ENCODE assay signal across 8 mouse cellular contexts in genomic region chr14:58071120-58071641, GRCm38 (mm10). TPM values are rescaled to one million over a fixed set of nuclear protein-coding genes. Genes with fewer than 3 reads are reported as not detected.
A peak's percentile ranks its signal among the peaks of the same experiment; 100 is the strongest.
DNase-seq lines count a peak whose midpoint lies in the region; ATAC-seq and TF ChIP-seq lines count a peak whose summit lies in the region.

No protein-coding gene starts in this region.

- peak overlapping the region; percentile 94 for H3K4me2 ChIP-seq in embryonic facial prominence, embryonic 13.5 days
- peak overlapping the region; percentile 91 for H3K4me2 ChIP-seq in heart, embryonic 14.5 days (ENCODE audit: low read length)
- peak overlapping the region; percentile 91 for H3K4me2 ChIP-seq in kidney, embryonic 16.5 days (replicated peaks; ENCODE audit: low read depth, low read length)
- H3K4me2 ChIP-seq in lung, embryonic 14.5 days = peak overlapping the region; percentile 93

- H3K4me3 ChIP-seq in E14TG2a.4 (replicated peaks; ENCODE audit: low read length) = peak overlapping the region; percentile 71
- H3K4me3 ChIP-seq in embryonic facial prominence, embryonic 13.5 days = peak overlapping the region; percentile 57
- H3K4me3 ChIP-seq in heart, embryonic 14.5 days (ENCODE audit: control insufficient read depth in 1 of 2, insufficient read depth in 1 of 2, low read depth in 1 of 2, low read length in 2 of 2) = peak overlapping the region; percentile 70 to 72
- H3K4me3 ChIP-seq in kidney, embryonic 16.5 days (ENCODE audit: low read length) = peak overlapping the region; percentile 72
- H3K4me3 ChIP-seq in lung, embryonic 14.5 days (ENCODE audit: low read depth, low read length) = peak overlapping the region; percentile 53

- no peak for ATAC-seq in embryonic facial prominence, embryonic 13.5 days (ENCODE audit: insufficient number of reproducible peaks, insufficient read depth, low FRiP score, low TSS enrichment, low read depth)
- no peak for ATAC-seq in heart, embryonic 14.5 days (ENCODE audit: insufficient number of reproducible peaks, insufficient read depth, low FRiP score, low read depth)
- ATAC-seq in kidney, embryonic 16.5 days (ENCODE audit: low FRiP score, low TSS enrichment) = peak; percentile 36
- ATAC-seq in lung, embryonic 14.5 days (ENCODE audit: insufficient read depth) = peak; percentile 18; the same call in 1 of the 2 replicates

- peaks cover 50% of the 10 kb centered on the region for H3K4me1 ChIP-seq in E14TG2a.4 (replicated peaks; ENCODE audit: low read depth, low read length)
- H3K4me1 ChIP-seq in embryonic facial prominence, embryonic 13.5 days = peaks cover 55% of the 10 kb centered on the region
- H3K4me1 ChIP-seq in heart, embryonic 14.5 days (ENCODE audit: control insufficient read depth in 2 of 2, insufficient read depth in 2 of 2, low read length in 2 of 2) = peaks cover 0 to 13% of the 10 kb centered on the region in 2 experiments; a peak in 2 of 4 replicates
- H3K4me1 ChIP-seq in kidney, embryonic 16.5 days (ENCODE audit: insufficient read depth, low read length) = peaks cover 37% of the 10 kb centered on the region
- H3K4me1 ChIP-seq in lung, embryonic 14.5 days (ENCODE audit: insufficient read depth) = 0 out of 2 replicates have a peak, but pooled peaks cover 2% of the 10 kb centered on the region

- peaks cover 79% of the 10 kb centered on the region for H3K27me3 ChIP-seq in E14TG2a.4 (ENCODE audit: insufficient read depth, low read length)
- peaks cover 80% of the 10 kb centered on the region for H3K27me3 ChIP-seq in embryonic facial prominence, embryonic 13.5 days
- peaks cover 16% of the 10 kb centered on the region for H3K27me3 ChIP-seq in heart, embryonic 14.5 days (ENCODE audit: control insufficient read depth, insufficient read depth, low read length)
- H3K27me3 ChIP-seq in kidney, embryonic 16.5 days (ENCODE audit: insufficient read depth, low read length) = peaks cover 54% of the 10 kb centered on the region
- H3K27me3 ChIP-seq in lung, embryonic 14.5 days (ENCODE audit: insufficient read depth, low read length) = peaks cover 79% of the 10 kb centered on the region

- peak overlapping the region; percentile 76 for H3K9ac ChIP-seq in embryonic facial prominence, embryonic 13.5 days
- peak overlapping the region; percentile 87 for H3K9ac ChIP-seq in heart, embryonic 14.5 days (ENCODE audit: low read length)
- peak overlapping the region; percentile 72 for H3K9ac ChIP-seq in kidney, embryonic 16.5 days (replicated peaks; ENCODE audit: low read length)
- H3K9ac ChIP-seq in lung, embryonic 14.5 days = peak overlapping the region; percentile 55

- 0% methylated on average over 31 of the region's 31 CpGs for WGBS in embryonic facial prominence, embryonic 13.5 days
- WGBS in heart, embryonic 14.5 days = under 1% methylated on average over 31 of the region's 31 CpGs
- WGBS in kidney, embryonic 16.5 days = 0% methylated on average over 31 of the region's 31 CpGs
- WGBS in lung, embryonic 14.5 days = under 1% methylated on average over 27 of the region's 31 CpGs

- DNase-seq in adrenal gland, adult 8-10 months = peak; percentile 54
- peak; percentile 69 for DNase-seq in lung, embryonic 14.5 days
- DNase-seq in retina, postnatal 1 day = peak; percentile 66
- DNase-seq in spleen, postnatal 36 days (ENCODE audit: low spot score in 2 of 2) = no peak

- no peaks in the 10 kb centered on the region for H3K36me3 ChIP-seq in E14TG2a.4 (ENCODE audit: insufficient read depth, low read length)
- no peaks in the 10 kb centered on the region for H3K36me3 ChIP-seq in embryonic facial prominence, embryonic 13.5 days
- H3K36me3 ChIP-seq in heart, embryonic 14.5 days (ENCODE audit: control insufficient read depth, insufficient read depth, low read length) = no peaks in the 10 kb centered on the region
- no peaks in the 10 kb centered on the region for H3K36me3 ChIP-seq in kidney, embryonic 16.5 days (ENCODE audit: insufficient read depth, low read length)
- no peaks in the 10 kb centered on the region for H3K36me3 ChIP-seq in lung, embryonic 14.5 days (ENCODE audit: insufficient read depth)

- H3K9me3 ChIP-seq in E14TG2a.4 (ENCODE audit: low read length) = no peaks in the 10 kb centered on the region
- H3K9me3 ChIP-seq in embryonic facial prominence, embryonic 13.5 days = no peaks in the 10 kb centered on the region
- H3K9me3 ChIP-seq in heart, embryonic 14.5 days (ENCODE audit: control insufficient read depth, low read length) = no peaks in the 10 kb centered on the region
- H3K9me3 ChIP-seq in kidney, embryonic 16.5 days (ENCODE audit: low read length) = no peaks in the 10 kb centered on the region
- no peaks in the 10 kb centered on the region for H3K9me3 ChIP-seq in lung, embryonic 14.5 days (ENCODE audit: low read depth, low read length)

- no peak for TF ChIP-seq CTCF in E14TG2a.4 (conservative IDR thresholded peaks at IDR 0.05; ENCODE audit: low read length)
- TF ChIP-seq CTCF in lung, embryonic 14.5 days (IDR thresholded peaks at IDR 0.05; ENCODE audit: low read depth) = no peak

- 0 out of 2 replicates have a peak overlapping the region, but pooled peaks have one; percentile 28 for H3K27ac ChIP-seq in embryonic facial prominence, embryonic 13.5 days
- peak overlapping the region; percentile 60 to 84 for H3K27ac ChIP-seq in heart, embryonic 14.5 days (replicated peaks in 1 of 2; ENCODE audit: control insufficient read depth in 1 of 2, insufficient read depth in 1 of 2, low read depth in 2 of 2, low read length in 2 of 2)
- peak overlapping the region; percentile 16 for H3K27ac ChIP-seq in kidney, embryonic 16.5 days (ENCODE audit: low read length)
- H3K27ac ChIP-seq in lung, embryonic 14.5 days (ENCODE audit: low read depth) = no peak overlapping the region

RNA-seq across cellular contexts. Expression of gene Fgf9, which starts 0.8 kb away (rescaled TPM):
- total RNA-seq in adrenal gland, adult 8-10 months (2022) = 10 to 100 TPM; 16.5 to 33.2 (median 28.2) TPM
- 7.5 and 10.4 TPM in 2 replicates for polyA plus RNA-seq in embryonic facial prominence, embryonic 13.5 days (2015; fragmentation: Nextera tagmentation; extraction: Ambion mirVana)
- polyA plus RNA-seq in heart, embryonic 14.5 days (2014; fragmentation: Nextera tagmentation; extraction: Ambion mirVana) = 8.3 and 8.4 TPM in 2 replicates
- 7.8 and 9.0 TPM in 2 replicates for polyA plus RNA-seq in kidney, embryonic 16.5 days (2015; fragmentation: Nextera tagmentation; extraction: Ambion mirVana)
- 7.8 and 9.1 TPM in 2 replicates for polyA plus RNA-seq in lung, embryonic 14.5 days (2014; fragmentation: Nextera tagmentation; extraction: Ambion mirVana)

Comparison
In these comparisons a context has a peak if more than half of its experiments do, and no peak if none do; other contexts are left out.
1. DNase-seq: peak in adrenal gland, adult 8-10 months (single experiment), lung, embryonic 14.5 days (single experiment) and retina, postnatal 1 day (single experiment); none in spleen, postnatal 36 days (0 of 2).
2. ATAC-seq: peak in kidney, embryonic 16.5 days (single experiment) and lung, embryonic 14.5 days (single experiment); none in embryonic facial prominence, embryonic 13.5 days (single experiment) and heart, embryonic 14.5 days (single experiment).
3. Peak in every context shown above with its lines, with median percentiles within 50 percentile points of each other: H3K4me3 ChIP-seq, H3K4me2 ChIP-seq and H3K9ac ChIP-seq.